13 mouse cellular contexts compared by ENCODE assay signal in the genomic region with DNA sequence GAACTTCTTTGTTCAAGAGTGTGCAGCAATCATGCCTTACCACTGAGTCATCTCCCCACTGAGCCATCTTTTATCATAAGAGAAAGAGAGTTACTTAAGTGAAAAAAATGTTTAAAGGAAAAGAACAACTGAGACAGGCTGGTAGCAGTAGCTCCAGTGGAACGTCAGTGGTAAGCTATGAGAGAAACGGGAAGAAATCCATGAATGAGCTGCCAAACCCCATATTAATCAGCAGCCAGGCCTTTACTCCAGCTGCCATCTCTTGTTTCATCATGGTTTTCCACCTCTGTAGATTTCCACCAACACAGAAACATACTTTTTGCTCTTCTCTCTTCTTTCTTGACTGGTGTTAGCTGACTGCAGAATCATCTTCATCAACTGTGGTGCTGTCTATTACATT.
"Had no signal": no experiment of that assay in that cellular context is flagged by ENCODE, and none has a peak within 500 bp of the region (broad histone marks: within the 10 kb centered on the region; RNA-seq: fewer than 3 reads in every experiment).

No protein-coding gene starts in this region.

- H3K27me3 ChIP-seq: kidney, embryonic 15.5 days; liver, embryonic 15.5 days; midbrain, embryonic 13.5 days; neural tube, embryonic 13.5 days had no signal

- H3K4me2 ChIP-seq: kidney, embryonic 15.5 days; liver, embryonic 11.5 days; liver, embryonic 15.5 days; midbrain, embryonic 13.5 days; neural tube, embryonic 13.5 days had no signal

- H3K27ac ChIP-seq: kidney, embryonic 15.5 days; limb, embryonic 10.5 days; liver, embryonic 15.5 days; midbrain, embryonic 13.5 days; neural tube, embryonic 13.5 days had no signal

- H3K9me3 ChIP-seq: kidney, embryonic 15.5 days; limb, embryonic 10.5 days; liver, embryonic 15.5 days; midbrain, embryonic 13.5 days had no signal

- H3K36me3 ChIP-seq: kidney, embryonic 15.5 days; limb, embryonic 10.5 days; liver, embryonic 15.5 days; midbrain, embryonic 13.5 days; neural tube, embryonic 13.5 days had no signal

- DNase-seq: kidney, postnatal 14 days; lung, adult 2 months; lung, postnatal 36 days; right cerebral cortex, adult 18-20 months; right cerebral cortex, postnatal 25 days; thymus, postnatal 4 days had no signal

- H3K4me3 ChIP-seq: kidney, embryonic 15.5 days; limb, embryonic 10.5 days; liver, embryonic 15.5 days; midbrain, embryonic 13.5 days; neural tube, embryonic 13.5 days had no signal

- H3K9ac ChIP-seq: kidney, embryonic 15.5 days; liver, embryonic 15.5 days; midbrain, embryonic 13.5 days; neural tube, embryonic 13.5 days had no signal

- H3K4me1 ChIP-seq: kidney, embryonic 15.5 days; limb, embryonic 10.5 days; liver, embryonic 15.5 days; midbrain, embryonic 13.5 days; neural tube, embryonic 13.5 days had no signal

- ATAC-seq: lung, postnatal 0 days; midbrain, embryonic 13.5 days had no signal
